Mouse (Mus musculus) thymus, postnatal 4 days (tissue): ENCODE data around the gene Pias1.

Experiments
- DNase-seq: peaks from one replicate; pipeline ENCODE4 v3.0.0; 2021

Gene Pias1

DNA sequence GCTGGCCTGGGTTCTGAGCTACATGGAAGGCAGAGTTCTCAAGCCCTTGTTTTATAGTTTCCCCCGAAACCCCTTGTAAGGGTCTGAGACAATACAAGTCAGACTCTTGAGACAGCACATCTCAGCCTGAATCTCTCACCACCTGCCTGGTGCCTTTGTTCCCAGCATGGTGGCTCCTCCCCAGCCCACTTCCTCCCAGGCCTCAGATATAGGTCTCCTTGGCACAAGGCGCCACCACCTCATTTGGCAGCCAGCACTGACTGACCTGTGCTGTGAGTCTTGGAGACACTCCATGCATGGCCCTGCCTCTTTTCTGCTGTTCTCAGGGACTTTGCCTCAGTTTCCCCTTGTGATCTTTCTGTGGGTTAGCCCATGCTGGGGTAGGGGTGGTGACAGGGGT, 136.2 kb downstream of the Pias1 start:
- DNase-seq, result peak; percentile 78

DNA sequence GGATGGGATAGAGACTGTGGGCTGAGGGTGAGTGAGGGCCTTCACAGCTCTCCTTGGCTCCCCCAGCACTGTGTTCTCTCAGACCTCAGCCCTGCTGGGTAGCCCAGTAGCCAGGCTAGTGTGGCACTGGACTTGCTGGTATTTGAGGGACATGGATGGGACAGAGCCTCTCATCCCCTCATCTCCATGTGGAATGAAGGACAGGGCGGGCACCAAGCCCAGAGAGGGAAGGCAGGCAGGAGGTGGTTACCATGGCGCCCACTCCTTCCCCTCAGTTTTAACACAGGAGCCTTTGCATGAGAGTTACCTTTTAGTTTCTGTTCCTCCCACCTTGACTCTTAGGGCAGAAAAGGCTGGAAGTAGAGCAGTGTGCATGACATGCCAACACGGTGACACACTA, 139.1 kb downstream of the Pias1 start:
- DNase-seq, result no peak

DNA sequence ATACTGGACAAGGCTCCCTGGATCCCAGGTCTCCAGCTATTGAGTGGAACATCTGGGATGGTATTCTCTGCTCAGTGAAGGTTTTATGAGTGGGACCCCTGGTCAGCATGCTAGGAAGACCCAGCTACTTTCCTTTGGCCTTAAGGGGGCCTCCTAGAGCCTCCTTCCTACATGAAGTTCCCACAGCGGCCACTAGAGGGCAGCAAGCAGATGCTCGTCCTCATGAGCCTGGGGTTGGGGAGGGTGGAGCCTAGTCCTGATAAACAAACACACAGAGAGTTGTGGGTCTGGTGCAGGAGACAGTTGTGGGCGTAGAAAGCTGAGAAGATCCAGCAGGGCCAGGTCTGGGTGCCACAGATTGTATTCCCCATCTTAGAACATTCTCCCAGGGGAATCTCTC, 140.0 kb downstream of the Pias1 start:
- peak; percentile 94 for DNase-seq

DNA sequence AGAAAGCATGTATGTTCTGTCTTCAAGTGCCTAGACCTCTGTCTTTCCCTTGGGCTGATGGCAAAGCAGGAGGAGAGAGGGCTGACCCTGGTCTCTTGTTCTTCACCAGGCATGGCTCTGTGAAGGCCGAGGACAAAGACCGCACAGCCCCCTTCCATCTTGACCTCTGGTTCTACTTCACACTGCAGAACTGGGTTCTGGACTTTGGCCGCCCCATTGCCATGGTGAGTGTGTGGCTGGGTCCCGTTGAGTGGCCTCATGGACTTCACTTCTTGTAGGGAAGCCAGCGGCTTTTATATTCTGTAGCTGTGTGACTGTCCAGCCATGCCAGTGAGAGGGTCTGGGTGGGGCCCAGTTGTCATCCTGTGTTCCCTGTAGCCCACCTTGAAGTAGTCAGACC, 143.3 kb downstream of the Pias1 start:
- no peak for DNase-seq

DNA sequence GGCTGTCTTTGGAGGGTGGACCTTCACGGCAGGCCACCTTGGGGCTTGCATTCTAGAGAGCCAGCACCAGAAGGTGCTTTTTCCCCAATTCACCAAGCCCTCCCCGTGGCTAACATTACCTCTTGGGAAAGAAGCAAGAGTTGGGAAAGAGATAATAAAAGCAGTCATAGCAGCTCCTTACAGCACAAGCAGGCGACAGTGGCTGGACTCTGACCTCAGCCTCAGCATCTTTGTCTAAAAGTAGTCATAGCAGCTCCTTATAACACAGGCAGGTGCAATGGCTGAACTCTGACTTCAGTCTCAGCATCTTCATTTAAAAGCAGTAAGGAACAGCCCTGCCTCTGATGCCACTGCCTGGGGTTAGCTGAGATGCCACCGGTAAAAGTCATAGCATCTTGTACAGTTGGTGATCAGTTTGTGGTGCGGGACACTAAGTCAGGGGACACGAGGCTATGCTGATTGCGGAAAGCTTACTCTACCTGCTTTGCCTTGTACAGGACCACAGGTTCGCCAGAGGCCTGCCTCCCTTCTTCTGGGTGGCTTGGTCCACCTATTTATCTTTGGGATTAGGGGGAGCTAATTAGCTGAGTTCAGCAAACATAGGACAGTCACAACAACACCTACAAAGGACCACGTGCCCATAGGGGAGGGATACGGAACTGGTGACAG, 144.2 kb downstream of the Pias1 start:
- DNase-seq, result no peak

DNA sequence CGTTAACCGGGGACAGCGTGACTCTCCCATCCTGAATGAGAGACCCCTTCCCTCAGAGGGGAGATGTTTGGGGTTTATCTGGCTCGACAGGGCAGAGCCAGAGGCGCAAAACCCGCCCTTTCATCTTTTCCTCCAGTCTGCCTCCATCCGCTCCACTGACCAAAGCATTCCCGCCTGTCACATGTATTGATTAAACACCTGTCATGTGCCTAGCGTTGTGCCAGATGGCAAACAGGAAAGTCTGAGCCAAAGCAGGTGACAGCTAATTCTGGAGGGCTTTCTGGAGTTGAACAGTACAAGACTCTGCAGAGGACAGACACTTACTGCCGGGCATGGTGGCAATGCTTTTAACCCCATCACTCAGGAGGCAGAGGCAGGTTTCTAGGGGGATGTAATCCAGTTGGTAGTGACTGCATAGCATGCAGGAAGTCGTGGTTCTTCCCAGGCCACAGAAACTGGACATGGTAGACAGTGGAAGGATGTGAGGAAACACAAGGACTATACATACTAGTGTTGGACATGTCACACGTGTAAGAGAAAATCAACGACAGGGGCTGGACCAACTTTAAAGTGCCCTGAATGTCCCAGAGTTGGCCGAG, 148.5 kb downstream of the Pias1 start:
- DNase-seq, result no peak

DNA sequence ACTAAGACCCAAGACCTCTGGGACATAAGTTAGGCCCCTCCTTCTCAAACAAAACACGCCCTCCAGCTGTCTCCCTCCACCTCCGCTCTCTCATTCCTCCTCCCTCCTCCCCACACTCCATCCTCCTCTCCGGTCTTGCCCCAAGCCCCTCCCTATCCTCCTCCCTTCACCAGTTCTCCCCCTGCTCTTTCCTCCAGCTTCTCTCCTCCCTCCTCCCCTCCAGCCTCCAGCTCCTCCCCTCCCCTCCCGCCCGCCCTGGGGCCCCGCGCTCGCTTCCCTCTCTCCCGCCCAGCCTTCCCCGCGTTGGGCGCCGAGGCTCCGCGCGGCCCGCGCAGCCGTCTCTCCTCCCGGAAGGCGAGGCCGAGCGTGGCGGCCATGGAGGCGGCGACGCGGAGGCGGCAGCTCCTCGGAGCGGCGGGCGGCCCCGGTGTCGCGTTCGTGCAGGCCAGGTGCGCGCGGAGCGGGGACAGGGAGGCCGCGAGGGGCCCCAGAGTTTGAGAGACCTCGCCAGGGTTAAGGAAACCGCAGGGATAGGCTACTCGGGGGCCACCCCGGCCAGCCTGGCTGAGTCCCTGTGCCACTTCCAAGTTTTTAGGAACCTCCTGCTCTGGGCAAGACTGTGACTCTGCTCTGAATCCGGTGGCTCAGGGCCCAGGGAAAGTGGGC, 149.1 kb downstream of the Pias1 start, which contains the start of gene Cln6:
Gene Cln6, plus strand, starts transcription at position 280 of the 666 bp plus-strand sequence.
- DNase-seq, result peak; percentile 82

DNA sequence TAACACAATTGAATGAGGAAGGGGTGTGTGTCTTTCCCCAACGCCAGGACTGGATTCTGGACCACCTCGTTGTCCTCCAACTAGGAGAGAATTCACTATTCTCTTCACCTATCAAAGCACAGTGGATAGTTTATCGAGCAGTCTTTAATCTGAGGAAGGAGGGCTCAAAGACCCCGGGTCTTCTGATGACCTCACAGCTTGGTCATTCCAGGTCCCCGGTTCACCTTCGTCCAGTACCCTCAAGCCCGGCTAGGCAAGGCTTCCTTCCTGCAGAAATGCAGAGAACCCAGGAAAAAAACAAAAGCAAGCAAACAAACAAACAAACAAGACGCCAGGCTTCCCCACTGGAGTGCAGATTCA, 149.6 kb downstream of the Pias1 start:
- no peak for DNase-seq

DNA sequence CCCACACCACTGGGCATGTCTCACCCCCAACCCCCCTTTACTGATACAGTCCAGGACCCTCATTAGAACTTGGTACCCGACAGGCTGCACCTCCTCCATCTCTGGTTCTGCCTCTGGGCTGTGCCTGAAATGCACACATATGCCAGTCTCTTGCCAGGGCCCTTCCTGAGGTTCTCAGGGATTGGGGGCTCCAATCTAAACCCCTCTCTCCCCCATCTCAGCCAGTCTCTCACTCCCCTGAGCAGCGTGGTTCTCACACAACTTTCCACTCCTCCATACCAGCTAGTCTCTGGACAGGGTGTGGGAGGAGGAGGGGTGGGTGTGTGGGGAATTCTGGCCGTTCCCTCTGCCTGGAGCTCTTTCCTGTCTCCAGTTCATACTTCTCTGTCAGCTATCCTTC, 150.1 kb downstream of the Pias1 start:
- no peak for DNase-seq

DNA sequence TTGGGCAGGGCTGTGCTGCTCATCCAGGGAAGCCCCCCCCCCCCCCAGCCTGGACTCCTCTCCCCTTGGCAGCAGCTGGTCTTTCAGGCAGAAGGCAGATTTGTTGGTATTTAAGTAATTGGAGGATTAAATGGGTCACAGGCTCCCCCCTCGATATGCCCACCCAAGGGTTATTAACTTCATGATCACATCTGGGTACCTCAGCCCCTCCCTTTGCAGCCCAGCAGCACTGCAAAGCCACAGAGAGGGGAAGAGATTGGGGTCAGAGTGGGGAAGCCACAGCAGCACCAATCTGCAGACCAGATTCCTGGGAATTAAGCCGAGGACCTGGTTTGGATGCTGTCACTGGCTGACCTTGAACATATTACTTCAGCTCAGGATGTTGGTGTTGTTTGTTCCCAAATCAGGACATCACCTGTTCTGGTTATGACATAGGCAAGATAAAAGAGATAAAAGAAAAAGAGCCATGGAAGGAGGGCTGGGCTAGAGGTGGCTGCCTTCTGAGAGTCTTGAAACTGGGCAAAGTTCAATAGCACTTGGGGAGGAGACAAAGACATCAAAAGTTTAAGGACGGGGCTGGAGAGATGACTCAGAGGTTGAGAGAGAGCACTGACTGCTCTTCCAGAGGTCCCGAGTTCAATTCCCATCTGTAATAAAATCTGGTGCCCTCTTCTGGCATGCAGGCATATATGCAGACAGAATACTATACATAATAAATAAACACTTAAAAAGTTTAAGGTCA, 151.8 kb downstream of the Pias1 start:
- no peak for DNase-seq

DNA sequence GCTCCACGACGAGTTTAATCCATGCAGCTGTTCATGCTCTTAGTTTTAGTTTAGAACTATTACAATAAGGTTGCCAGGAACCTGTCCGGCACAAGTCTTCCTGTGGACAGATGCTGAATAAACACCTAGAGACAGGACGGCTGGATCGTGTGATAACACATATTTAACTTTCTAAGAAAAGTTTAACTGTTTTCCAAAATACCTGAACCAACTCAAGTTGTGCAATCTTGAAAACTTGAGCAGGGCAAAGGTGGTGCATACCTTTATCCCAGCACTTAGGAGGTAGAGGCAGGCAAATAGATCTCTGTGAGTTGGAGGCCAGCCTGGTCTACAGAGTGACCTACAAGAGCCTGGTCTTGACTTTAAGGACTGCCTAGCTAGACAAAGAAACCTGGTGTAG, 152.8 kb downstream of the Pias1 start:
- no peak for DNase-seq

DNA sequence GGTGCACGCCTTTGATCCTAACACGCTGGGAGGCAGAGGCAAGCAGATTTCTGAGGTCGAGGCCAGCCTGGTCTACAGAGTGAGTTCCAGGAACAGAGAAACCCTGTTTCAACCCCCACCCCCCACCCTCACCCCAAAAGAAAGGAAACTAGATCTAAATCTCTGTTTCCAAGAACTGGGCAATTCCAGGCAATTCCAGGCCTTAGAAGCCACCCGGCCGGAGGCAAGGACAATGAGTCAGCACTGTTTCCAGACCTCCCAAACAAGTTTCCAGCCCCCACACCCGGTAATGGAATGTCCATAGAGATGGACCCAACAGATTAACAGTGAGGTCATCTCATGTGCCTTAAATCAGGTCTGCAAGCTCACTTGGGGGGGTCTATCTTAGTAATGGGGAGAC, 157.8 kb downstream of the Pias1 start:
- DNase-seq, result no peak

DNA sequence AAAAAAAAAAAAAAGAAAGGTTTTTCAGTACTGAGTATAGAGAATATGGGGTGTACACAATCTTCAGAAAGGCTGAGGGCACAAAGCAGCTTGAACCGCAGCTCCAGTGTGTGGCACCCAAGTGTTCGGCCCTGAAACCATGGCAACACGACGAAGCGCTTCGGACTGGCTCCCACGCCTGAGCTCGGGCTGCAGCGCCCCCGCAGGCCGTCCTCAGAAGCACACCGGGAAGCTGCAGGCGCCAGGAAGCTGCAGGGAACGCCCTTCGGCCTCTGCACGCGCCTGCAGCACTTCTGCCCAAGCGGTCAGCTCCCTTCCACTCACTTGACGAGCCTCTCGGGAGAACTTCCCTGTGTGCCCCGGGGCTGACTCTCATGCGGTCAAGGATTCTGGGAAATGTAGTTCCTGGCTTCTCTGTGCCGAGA, 159.1 kb downstream of the Pias1 start:
- peak; percentile 93 for DNase-seq
